Mouse (Mus musculus) monocyte, adult 2 months (primary cell): ENCODE results near the gene Gm17654.
"Not testable (repeated sequence)": the region's sequence is repeated elsewhere in the genome, so short reads cannot be mapped to it uniquely, and the experiment has no call there.

Experiments
- DNase-seq, 2 experiments: peaks; one replicate each; pipeline ENCODE4 v3.0.0; 2022; ENCODE audit warnings: low spot score in 2 of 2, low read depth in 1 of 2

Gm17654 gene

GRCm38 (mm10) chr14:43579046-43579445 lies at the start of gene Gm17654:
TSS of gene Gm17654 (minus strand) at chr14:43579146.
- not testable (repeated sequence) for DNase-seq

GRCm38 (mm10) chr14:43607913-43608312 lies 29.0 kb upstream of the Gm17654 start, which contains the start of gene Gm10375:
TSS of gene Gm10375 (minus strand) at chr14:43608013.
- not testable (repeated sequence) for DNase-seq

- DNase-seq: not testable (repeated sequence)
Observed at GRCm38 (mm10) chr14:43577969-43578368, 977 bp downstream of the Gm17654 start.

GRCm38 (mm10) chr14:43552271-43552670 lies 26.7 kb downstream of the Gm17654 start:
- not testable (repeated sequence) for DNase-seq

- not testable (repeated sequence) for DNase-seq
Observed at GRCm38 (mm10) chr14:43546281-43546680, 32.7 kb downstream of the Gm17654 start.

GRCm38 (mm10) chr14:43543276-43543675 lies 35.7 kb downstream of the Gm17654 start, which contains the start of gene Gm5799:
TSS of gene Gm5799 (plus strand) at chr14:43543576.
- DNase-seq: not testable (repeated sequence)

- not testable (repeated sequence) for DNase-seq
Observed at GRCm38 (mm10) chr14:43538144-43538543, 40.8 kb downstream of the Gm17654 start.

GRCm38 (mm10) chr14:43532387-43532786 lies 46.6 kb downstream of the Gm17654 start:
- DNase-seq: not testable (repeated sequence)

GRCm38 (mm10) chr14:43532011-43532383 lies 46.9 kb downstream of the Gm17654 start:
- not testable (repeated sequence) for DNase-seq

- not testable (repeated sequence) for DNase-seq
Observed at GRCm38 (mm10) chr14:43531052-43532010, 47.6 kb downstream of the Gm17654 start.
